Mouse (Mus musculus) cerebellum, postnatal 14 days (tissue): ENCODE data around the gene Gucd1.
"Not testable (repeated sequence)": the region's sequence is repeated elsewhere in the genome, so short reads cannot be mapped to it uniquely, and the experiment has no call there.

Experiments used
- DNase-seq, 2 experiments: peaks; one replicate each; pipeline ENCODE4 v3.0.0; 2021; ENCODE audit warnings: mixed read lengths in 2 of 2

Gene Gucd1

DNA sequence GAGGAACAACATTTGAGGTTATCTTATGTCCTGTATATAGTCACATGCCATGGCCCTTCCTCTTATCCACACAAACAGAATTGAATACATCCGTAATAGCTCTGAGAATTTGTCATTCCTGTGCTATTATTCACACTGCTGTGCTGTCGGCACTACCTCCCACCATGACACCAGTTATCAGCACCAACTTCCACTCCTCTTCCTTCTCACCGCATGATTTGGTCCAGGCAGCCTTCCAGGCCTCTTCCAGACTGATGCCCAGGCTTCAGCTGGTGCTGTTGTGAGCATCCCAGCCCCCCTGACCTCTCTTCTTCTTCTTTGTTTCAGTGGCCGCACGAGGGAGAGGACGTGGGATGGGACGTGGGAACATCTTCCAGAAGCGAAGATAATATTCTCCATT is 17.2 kb upstream of the Gucd1 start:
- DNase-seq: peak; percentile 75 to 83

DNA sequence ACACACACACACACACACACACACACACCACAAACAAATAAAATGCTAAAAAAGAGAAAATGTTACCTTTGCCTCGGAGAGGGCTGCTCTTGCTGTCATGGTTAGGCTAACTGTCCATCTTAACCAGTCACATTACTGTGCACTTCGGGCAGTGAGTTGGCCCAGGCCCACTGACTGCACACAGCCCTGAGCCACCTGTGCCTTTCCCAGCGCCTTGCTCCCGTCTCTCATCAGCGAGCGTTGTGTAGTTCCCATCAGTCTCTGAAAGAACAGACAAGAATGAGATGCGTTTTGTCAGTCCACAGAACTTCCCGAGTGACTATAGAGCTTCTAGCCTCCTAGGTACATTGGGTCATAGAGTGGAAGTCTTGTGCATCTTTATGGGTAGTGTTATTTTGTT is 16.4 kb upstream of the Gucd1 start:
- no peak for DNase-seq

DNA sequence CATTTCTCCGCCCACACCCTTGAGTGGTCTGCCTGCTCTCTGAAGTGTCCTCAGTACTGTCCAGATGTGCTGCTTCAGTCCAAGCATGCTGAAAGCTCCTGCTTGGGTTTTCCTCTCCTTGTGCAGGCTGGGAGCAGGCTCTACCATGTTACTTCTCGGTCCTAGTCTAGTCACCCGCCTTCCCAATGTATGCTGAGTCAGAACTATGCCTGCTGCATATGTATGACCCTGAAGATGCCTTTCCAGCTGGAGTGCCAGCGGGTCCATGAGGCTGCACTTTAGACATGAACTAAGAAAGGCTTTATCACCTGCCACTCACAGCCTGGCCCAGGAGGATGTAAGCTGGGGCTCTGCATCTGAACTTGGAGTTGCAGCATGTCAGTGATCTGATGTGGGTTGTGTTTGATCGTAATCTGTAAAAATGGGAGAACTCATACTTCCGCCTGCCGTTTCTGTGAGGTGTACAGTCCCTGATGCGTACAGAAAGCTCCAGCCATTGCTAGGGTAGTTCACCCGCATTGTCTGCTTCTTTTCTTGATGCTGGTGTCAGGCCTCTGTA is 13.8 kb upstream of the Gucd1 start:
- no peak for DNase-seq

DNA sequence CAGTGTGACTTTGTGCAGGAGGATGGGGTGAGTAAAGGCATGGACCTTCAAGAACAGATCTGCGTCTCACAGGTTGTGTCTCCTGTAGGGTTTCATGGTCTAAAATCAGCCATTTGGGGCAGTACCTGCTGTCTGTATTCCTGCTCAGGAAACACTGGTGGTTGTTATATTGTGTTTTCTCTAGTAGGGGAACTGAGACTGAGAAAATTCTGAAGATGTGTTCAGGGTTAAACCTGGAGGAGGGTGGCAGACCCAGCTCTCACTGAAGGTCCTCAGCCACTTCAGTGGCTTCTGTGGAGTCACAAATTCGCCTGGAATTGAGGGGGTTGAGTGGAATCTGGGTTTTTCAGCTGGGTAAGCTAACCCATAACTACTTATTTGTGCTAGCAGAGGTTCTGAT is 12.6 kb upstream of the Gucd1 start:
- no peak for DNase-seq

DNA sequence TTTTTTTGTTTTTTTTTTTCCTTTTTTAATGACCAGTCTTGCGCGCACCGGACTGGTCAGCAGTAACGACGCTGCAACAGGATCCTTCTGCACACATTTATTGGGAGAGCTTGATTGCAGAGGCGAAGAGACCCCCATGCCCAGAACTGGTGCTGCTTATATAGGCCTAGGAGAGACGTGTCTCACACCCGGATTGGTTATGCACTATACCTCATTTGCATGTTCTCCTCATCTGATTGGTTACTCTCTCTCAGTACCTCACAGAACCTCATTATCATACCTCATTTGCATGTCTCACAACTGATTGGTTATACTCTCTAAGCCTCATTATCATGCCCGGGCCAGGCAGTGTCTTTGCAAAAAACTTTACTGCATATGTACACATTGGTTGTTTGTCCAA is 7.7 kb upstream of the Gucd1 start:
- DNase-seq: not testable (repeated sequence)

DNA sequence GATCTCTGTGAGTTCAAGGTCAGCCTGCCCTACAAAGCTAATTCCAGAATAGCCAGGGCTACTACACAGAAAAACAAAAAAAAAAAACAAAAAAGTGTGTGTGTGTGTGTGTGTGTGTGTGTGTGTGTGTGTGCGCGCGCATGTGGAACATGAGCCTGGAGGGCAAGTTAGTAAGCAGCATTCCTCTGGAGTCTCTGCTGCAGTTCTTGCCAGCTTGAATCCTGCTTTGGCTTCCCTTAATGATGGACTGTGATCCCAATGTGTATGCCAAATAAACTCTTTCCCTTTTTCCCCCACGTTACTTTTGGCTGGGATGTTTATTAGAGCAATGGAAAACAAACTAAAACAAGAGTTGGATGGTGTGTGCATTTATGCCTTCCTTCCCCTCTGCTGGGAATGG is 3.9 kb upstream of the Gucd1 start:
- no peak for DNase-seq

DNA sequence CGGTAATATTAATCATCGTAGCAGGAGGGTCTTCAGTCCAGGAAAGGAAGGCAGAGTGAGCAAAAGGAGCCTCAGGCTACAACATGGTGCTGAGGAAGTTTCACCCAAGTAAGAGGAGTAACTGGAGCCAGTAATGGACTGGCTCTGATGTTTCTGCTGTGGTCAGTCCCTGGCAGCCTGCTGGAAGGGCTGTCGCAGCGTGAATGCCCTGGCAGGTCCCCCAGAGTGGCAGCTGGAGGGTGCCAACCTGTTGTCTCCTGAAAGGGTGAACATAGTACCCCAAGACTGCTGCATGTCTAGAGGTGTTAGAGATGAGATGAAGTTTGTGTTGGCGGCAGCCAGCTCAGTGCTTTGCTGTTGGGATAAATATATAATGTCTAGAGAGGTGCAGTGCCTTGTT is 2.8 kb upstream of the Gucd1 start:
- no peak for DNase-seq

DNA sequence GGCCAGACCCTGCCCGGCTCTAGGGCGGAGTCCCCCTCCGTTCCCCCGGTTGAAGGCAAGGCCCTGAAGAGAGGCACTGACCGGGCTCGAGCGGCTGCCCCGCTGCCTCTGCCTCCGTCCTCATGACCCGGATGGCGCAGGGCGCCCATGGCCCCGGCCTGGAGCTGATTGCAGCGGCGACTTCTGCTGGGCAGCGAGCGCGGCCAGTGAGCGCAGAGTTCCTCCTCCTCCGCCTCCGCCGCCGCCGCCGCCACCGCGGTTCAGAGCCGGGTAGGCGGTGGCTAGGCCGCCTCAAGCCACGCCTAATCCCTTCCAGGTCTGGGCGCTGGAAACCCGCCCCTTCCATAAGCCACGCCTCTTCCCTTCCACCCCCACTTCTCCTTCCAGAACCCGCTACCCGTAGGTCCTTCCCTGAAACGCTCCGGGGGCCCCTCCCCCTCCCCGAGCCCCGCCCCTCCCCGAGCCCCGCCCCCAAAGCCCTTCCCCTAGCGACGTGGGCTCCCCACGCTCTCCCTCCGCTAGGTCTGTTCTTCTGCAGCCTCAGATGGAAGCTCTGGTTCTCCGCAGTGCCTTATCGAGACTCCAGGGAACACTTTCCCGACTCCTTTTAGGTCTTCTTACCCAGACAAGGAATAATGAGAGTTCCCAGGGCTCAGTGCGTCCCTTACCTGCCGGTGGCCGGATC is 557 bp downstream of the Gucd1 start, which contains the start of gene Snrpd3:
Gene Snrpd3 (plus strand): TSS at position 479 of the 685 bp plus-strand sequence.
- DNase-seq: peak; percentile 90 to 93

DNA sequence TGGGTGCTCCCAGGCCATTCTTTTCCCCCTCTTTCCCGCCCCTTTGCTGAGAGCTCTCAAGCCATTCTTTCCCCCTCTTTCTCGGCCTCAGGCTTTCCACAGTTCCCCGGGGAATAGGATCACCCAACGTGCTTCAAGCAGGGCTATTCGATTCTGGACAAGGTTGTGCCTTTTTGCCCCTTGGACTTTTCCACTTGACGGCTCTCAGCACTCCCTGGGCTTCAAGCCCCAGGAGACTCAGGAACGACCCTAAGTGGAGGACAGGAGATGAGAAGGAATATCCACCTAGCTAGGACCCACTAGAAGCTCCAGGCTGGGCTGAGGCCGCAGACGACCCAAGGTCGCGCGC is 1.1 kb downstream of the Gucd1 start:
- no peak for DNase-seq

DNA sequence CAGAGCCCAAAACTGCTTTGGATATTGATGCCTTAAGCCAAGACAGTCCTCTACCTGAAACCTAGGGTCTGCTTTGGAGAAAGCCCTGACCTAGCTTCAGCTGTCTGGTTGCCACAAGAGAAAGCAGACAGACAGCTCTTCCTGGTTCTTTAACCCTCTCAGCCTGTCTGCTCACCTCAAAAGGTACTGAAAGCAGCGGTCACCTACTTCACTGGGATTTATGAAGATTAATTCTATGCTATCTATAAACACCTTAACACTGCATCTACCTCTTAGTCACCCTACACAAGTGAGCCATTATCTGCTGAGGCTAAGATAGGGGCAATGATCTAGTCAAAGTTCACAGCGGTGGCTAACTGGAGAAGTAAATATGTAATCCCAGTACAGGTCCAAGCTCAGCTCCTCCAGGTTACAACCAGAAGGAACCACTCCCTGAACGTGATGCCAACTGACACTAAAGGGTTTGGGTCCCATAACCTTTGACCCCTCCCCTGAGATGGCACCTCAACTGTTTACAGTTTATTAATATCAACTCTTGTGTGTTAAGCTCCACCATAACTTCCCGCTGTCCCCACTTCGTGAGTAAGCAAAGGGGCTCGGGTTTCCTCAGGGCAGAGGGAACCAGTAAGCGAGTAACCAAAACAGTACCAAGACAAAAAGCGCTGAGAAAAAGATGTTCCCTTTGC is 1.6 kb downstream of the Gucd1 start:
- no peak for DNase-seq

DNA sequence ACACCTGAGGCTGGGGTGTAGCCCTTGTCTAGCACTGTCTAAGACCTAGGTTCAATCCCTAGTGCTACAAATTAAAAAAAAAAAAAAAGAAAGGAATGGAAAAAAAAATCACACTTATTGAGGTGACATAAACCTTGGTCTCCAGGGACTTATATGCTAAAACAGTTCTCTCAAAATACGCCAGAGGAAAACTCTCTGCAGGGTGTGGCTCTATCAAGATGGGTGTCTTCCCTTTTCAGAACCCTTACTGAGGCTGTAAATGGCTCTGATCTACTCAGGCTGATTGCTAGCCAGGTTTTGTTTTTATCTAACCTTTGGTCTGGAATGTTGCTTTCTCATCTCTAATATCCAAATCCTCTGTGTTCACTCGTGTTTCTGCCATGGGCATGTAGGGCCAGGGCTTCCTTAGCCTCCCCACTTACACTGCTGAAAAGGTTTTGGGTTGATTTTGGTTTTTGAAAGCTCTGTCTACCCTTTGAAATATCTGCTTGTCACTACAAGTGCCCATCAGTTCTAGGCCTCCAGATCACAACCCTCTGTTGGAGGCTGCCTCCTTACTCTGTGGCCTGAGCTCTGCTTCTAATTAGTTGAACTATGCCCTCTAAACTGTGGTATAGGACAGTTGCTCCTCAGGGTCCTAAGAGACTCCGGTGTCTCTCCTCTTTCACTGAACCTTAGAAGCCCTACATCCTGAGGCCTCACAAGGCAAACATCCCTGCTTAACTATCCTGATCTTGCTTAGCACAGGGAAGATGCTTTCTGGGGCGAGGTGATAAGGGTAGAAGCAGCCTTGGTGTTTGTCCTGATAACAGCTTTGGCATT is 2.3 kb downstream of the Gucd1 start:
- DNase-seq: no peak

DNA sequence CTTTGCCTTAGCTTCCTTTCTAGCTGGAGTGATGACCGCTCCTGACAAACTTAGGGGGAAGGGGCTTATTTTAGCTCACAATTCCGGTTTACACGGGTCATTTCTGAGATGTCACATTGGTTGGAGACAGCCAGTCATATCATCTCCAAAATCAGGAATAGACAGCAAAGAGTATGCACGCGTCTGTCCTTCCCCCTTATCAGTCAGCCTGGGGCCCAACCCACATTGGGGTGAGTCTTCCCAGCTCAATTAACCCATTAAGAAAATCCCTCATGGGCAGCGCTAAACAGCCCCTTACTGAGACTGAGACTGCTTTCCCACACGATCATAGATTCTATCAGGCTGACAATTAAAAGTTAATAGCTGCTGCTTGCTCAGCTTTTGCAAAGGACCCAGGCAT is 3.4 kb downstream of the Gucd1 start:
- DNase-seq: no peak

DNA sequence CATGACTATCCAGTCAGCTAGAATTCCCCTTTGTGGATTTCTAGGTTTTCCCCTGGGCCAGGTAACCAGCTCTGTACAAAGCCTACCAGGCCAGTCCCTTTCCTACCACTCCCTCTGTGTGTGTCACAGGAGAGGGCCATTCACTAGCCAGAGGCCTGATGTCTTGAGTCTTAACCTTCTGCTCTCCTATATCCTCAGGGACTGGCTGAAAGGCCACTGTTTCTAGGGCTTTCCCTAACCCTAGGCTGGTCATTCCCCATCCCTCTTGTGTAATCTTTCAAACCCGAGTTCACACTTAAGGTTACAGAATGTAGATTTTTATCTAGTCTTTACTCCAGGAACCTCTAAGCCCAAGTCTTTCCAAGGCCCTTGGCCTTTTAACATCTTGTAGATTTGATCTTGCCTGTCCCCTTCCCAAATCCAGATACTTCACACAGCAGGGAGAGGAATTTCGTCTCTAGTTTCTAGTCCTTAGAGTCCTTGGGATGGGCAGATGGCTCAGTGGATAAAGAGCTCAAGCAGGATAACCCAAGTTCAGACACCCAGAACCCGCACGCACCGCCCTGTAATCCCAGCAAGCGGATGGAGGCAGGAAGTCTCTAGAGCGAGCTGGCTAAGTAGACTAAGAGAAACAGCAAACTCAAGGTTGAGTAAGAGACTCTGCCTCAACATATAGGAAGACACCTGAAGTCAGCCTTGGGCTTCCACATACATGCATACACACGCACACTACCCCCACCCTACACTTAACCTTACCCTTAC is 4.3 kb downstream of the Gucd1 start:
- DNase-seq: no peak

DNA sequence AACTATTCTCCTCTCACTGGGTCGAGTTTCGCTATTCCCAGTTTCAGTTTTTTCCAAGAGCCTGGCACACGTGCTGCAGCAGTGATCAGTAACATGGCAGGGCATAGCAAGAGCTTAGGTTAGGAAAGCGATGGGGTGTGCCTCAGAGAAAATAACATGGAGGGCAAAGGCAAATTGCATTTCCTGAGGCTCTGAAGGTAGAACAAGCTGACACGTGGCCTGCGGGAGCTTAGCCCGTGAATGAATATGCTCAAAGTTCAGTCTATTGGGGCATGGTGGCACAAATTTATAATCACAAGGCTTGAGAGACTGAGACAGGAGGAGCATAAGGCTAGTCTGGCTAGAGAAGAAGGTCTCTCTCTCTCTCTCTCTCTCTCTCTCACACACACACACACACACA is 5.0 kb downstream of the Gucd1 start:
- DNase-seq: no peak

DNA sequence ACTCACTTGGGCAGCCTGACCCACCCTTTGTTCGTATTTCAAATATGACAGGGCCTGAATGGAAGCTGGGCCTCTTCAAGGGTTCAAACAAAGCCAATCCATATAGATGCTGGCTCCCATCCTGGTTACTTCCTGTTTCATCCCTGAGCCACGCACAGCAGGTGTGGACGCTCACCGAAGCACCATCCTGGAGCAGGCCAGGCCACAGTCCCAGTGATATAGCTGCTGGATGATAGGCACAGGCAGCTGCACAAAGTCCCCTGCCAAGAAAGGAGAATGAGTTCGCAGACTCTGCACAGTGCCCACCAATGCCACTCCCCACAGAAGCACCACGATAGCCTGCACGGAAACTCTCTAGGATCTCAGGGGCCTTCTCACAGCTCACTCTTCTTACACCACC is 5.9 kb downstream of the Gucd1 start:
- no peak for DNase-seq

DNA sequence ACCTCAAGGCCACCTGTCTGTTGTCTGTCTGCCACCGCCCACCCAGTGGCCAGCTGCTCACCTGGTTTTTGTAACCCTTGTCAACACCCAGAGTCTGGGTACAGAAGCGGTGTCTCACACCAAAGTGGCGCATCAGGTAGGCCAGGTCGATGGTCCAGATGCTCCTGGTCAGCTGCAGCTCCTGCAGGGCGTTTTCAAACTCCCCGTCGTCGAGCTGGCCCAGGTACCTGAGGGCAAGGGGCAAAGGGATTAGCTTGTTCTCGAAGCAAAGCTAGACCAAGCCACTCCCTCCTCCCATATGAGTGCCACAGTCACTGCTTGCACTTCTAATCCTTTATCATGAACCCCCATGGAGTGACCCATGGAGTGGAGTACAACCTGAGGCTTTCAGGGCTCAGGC is 6.7 kb downstream of the Gucd1 start:
- peak; percentile 37 to 52 for DNase-seq

DNA sequence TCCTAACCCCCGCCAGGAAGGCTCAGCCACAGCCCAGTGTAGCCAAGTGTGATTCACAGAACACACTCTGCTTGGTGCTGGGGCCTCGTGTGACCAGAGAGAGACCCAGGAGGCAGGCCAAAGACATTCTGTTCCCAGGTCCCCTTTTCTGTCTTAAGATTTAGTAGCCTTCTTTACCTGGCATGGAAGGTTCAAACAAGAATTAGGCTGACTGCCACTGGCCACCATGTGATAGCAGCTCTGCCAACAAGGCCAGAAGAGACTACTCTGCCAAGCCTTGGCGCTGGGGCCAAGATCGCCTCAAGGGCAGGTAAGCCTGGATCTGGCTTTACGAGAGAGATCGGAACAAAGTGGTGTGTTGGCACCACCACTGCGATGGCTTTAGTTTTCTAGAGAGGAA is 7.3 kb downstream of the Gucd1 start:
- DNase-seq: peak; percentile 90 to 92

DNA sequence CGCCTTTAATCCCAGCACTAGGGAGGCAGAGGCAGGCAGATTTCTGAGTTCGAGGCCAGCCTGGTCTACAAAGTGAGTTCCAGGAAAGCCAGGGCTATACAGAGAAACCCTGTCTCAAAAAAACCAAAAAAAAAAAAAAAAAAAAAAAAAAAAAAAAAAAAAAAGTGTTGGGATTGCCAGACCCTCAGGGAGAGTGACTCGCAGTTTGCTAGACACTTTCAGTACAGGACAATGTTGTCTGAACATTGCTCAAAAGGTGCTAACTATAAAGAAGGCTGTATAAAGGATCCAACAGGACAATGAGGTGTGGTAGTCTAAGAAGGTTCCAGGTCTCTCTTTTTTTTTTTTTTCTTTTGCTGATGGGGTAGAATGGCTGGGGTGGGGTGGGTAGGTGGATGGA is 11.8 kb downstream of the Gucd1 start:
- not testable (repeated sequence) for DNase-seq

DNA sequence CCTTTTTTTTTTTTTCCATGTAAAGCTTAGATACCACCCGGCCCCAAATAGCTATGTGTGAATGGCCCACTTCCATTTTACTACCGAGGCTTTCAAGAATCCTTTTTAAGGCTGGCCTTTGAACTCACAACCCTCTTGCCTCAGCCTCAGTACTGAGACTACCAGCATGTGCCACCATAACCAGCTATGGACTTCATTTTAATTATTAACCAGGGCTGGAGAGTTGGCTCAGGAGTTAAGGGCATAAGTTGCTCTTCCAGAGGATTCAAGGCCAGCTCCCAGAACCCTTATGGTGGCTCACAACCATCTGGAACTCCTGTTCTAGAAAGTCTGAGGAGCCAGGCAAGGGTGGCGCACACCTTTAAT is 12.7 kb downstream of the Gucd1 start:
- DNase-seq: no peak

DNA sequence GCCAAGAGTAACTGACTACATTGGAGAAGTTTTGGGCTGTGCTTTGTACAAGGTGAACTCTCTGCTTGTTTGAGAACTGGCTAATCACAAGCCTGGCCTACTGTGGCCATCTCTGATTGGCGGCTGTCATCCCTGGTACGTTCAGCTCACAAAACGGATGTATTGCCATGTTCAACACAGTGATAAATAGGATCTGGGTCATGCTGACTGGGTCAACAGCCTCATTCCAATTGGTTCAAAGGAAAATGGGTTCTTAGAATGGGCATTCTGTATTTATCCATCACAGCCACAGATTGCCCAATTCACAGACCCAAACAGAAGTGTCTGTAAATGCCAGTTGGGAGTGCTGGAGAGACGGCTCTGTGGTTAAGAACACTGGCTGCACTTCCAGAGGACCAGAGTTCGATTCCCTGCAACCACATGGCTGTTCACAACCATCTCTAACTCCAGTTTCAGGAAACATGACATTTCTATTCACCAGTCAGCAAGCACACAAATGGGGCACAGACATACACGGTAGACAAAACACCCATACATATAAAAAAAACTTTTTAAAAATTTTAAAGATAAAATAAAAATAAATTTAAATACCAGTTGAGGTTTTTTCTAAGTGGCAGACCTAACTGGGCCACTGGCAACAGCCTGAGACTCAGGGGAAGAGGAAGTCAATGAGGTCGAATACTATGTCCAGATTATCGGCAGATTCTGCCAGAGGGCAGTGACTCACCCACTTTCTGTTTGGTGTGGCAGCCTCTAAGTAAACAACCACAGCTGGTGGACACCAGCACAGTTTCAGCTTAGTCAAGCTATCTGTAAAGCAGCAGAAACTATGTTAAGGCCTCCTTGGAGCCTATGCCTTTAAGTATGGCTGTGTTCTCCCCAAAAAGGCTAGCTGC is 13.3 kb downstream of the Gucd1 start:
- DNase-seq: no peak

DNA sequence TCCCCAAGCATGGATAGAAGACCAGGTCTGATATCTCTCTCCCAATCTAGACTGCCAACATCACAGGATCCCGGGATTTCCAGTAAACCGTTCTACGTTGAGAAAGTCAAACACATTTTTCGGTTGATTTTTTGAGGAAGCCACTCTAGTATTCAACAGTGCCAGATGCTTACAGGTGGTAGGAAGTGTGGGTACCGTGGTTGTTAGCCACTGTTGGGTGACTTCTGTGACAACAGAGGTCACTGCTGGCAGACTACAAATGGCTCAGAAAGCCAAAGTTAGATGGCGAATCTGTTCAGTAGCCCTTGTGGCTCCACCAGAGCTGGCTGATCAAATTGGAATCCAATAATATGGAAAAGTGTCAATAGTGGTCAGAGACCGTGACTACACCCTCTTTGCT is 14.1 kb downstream of the Gucd1 start:
- DNase-seq: no peak

DNA sequence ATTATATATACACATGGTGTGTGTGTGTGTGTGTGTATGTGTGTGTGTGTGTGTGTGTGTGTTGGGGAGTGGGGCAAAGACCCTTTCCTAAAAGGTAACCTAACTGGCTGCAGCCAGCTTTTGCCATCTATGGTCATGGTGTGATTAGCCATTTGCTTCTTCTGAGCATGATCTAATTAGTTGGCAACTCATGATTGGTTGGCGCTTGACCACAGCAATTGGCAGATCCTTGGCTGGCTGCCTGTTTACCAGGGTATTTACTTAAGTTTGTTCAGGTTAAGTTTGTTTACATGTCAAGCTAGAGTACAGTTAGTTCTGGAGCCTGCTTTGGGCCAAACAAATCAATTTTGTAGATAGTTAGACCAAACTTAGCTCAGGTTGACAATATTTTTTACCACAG is 16.1 kb downstream of the Gucd1 start:
- peak in 1 of 2 experiments; percentile 44 for DNase-seq
